Mouse (Mus musculus) limb, embryonic 13.5 days (tissue): Measurements from ENCODE around the gene Lrrn4. TPM values are rescaled to one million over a fixed set of nuclear protein-coding genes. Genes with fewer than 3 reads are reported as not detected.

Experiments used
- ATAC-seq: fragments of 200-750 bp; cut with Nextera tagmentation; 2 replicates; pipeline ENCODE4 v1.8.0; 2017; ENCODE audit warnings: low read depth, moderate number of reproducible peaks, moderate TSS enrichment; ENCODE audit not compliant: low FRiP score
- H3K27ac ChIP-seq: fragments of 300-500 bp; sonication (generic); 2 replicates; pipeline ENCODE4 v1.5.1; 2015; ENCODE audit warnings: inconsistent platforms, mild to moderate bottlenecking, moderate library complexity
- H3K27me3 ChIP-seq: fragments of 300-500 bp; sonication (generic); 2 replicates; pipeline ENCODE4 v1.6.1; 2015; ENCODE audit warnings: mild to moderate bottlenecking, inconsistent platforms
- H3K36me3 ChIP-seq: fragments of 300-500 bp; sonication (generic); 2 replicates; pipeline ENCODE4 v1.6.1; 2015; ENCODE audit warnings: inconsistent platforms, mild to moderate bottlenecking, moderate library complexity
- H3K4me1 ChIP-seq: fragments of 300-500 bp; sonication (generic); 2 replicates; pipeline ENCODE4 v1.6.1; 2015; ENCODE audit warnings: inconsistent platforms
- H3K4me2 ChIP-seq: fragments of 300-500 bp; sonication (generic); replicated peaks from 2 replicates; pipeline ENCODE4 v1.6.1; 2015; ENCODE audit warnings: inconsistent platforms, mild to moderate bottlenecking, moderate library complexity
- H3K4me3 ChIP-seq: fragments of 300-500 bp; sonication (generic); 2 replicates; pipeline ENCODE4 v1.5.1; 2015; ENCODE audit warnings: moderate library complexity, mild to moderate bottlenecking, inconsistent platforms
- H3K9ac ChIP-seq: fragments of 300-500 bp; sonication (generic); 2 replicates; pipeline ENCODE4 v1.6.1; 2015; ENCODE audit warnings: mild to moderate bottlenecking, inconsistent platforms
- H3K9me3 ChIP-seq: fragments of 300-500 bp; sonication (generic); 2 replicates; pipeline ENCODE4 v1.6.1; 2016; ENCODE audit warnings: inconsistent platforms
- WGBS: fragments of 180-500 bp; shearing (Covaris S2); methylation state at CpG from one replicate; pipeline ENCODE4 v1.1.7; 2015; 5-methylcytosine and 5-hydroxymethylcytosine counted together
- polyA plus RNA-seq: library from polyadenylated mRNA; unstranded; fragments of >200 nt; fragmentation: Nextera tagmentation; extraction: Ambion mirVana; gene quantifications from 2 replicates; pipeline ENCODE4 v1.2.1, GENCODE M21; 2015

Lrrn4 gene
- polyA plus RNA-seq, result 0.19 and 0.34 TPM in 2 replicates

DNA sequence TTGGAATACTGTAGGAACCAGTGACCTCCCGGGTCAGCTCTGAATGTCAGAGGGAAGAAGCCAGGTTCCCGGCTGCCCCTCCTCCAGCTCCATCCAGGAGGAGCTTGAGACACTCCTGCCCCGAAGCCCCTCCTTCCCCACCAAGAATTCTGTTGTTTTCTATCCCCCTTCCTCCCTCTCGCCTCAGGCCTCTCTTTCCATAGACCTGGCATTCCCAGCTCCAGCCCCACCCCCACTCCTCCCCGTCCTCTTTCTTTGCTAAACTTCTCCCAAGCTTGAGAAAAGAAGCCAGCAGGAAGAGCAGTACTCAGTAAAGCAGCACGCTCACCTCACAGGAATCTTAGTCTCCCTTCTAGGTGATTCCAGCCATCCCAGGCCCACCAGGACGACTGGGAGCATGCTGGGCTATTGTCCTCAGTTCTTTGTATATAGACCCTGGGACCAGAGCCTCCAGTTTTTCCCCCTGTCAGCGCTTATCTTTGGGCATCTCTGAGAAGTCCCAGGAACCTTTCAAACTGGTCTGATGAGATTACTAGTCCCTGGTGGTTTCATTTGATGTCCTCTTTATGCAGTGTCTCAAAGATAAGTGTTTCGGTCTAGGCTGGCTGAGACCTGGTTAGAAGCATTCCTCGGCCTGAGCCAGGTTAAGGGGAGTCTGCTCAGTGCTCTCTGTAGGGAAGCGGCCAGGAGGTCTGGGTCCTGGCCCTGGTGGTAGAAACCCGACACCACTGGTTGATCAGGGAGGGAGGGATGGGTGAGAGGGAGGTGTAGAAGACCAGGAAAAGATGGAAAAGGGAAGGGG, at the start of gene Lrrn4:
TSS of gene Lrrn4 (minus strand) at position 48 of the 802 bp plus-strand sequence.
- H3K4me2 ChIP-seq, result peak within 1 kb of the TSS; percentile 97
- ATAC-seq, result peak; percentile 18; the same call in 1 of the 2 replicates
- no peaks in the 10 kb centered on the region for H3K9me3 ChIP-seq
- peaks cover 25% of the 10 kb centered on the region for H3K4me1 ChIP-seq
- H3K4me3 ChIP-seq, result peak within 1 kb of the TSS; percentile 54
- H3K9ac ChIP-seq, result peak within 1 kb of the TSS; percentile 58; the same call in 1 of the 2 replicates
- H3K36me3 ChIP-seq, result no peaks in the 10 kb centered on the region
- H3K27me3 ChIP-seq, result peaks cover 53% of the 10 kb centered on the region
- 6% methylated on average over 12 of the region's 12 CpGs for WGBS
- H3K27ac ChIP-seq, result no peak within 1 kb of the TSS

DNA sequence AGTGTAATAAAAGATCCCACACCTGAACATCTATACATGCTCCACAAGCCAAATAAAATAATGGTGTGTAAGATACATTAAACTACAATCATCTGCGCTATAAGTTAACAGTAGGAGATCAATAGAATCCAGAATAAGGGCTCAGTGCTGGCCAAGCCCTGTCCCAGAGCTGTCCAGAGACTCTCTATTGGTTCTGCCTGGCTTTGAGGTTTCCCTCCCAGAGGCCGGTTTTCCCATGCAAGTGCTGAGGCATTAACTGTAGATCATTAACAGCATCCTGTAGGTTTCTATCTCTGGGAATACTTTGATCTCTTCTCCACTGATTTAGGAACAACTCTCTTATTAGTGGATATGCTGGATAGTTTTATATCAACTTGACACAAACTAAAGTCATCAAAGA, 48.3 kb upstream of the Lrrn4 start:
- ATAC-seq, result no peak
- Histone ChIP-seq H3K9me3 (no peaks in the 10 kb centered on the region), H3K36me3 (no peaks in the 10 kb centered on the region), H3K27ac (no peak overlapping the region), H3K9ac (no peak overlapping the region), H3K27me3 (no peaks in the 10 kb centered on the region), H3K4me2 (no peak overlapping the region), H3K4me3 (no peak overlapping the region), H3K4me1 (0 out of 2 replicates have a peak, but pooled peaks cover 5% of the 10 kb centered on the region)
- 72% methylated on average over 2 of the region's 2 CpGs for WGBS

DNA sequence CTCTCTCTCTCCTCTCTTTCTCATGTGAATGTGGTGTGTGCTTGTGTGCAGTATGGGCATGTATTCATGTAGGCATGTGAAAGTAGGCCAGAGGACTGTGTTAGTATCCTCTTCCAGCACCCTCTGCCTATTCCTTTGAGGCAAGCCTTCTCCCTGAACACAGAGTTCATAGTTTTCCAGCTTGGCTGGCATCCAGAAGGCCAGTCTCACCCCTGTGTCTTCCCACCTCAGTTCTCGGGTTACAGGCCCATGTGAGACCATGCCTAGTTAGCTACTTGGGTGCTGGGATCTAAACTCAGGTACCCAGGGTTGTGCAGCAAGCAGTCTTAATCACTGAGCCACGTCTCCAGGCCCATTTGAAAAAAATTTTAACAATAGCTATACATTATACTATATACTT, 47.2 kb upstream of the Lrrn4 start:
- Histone ChIP-seq H3K4me1 (0 out of 2 replicates have a peak, but pooled peaks cover 5% of the 10 kb centered on the region), H3K9ac (no peak overlapping the region), H3K27ac (no peak overlapping the region), H3K4me3 (no peak overlapping the region), H3K36me3 (no peaks in the 10 kb centered on the region), H3K4me2 (no peak overlapping the region), H3K9me3 (no peaks in the 10 kb centered on the region), H3K27me3 (no peaks in the 10 kb centered on the region)
- no peak for ATAC-seq
- WGBS, result 36% methylated on average over 2 of the region's 2 CpGs

DNA sequence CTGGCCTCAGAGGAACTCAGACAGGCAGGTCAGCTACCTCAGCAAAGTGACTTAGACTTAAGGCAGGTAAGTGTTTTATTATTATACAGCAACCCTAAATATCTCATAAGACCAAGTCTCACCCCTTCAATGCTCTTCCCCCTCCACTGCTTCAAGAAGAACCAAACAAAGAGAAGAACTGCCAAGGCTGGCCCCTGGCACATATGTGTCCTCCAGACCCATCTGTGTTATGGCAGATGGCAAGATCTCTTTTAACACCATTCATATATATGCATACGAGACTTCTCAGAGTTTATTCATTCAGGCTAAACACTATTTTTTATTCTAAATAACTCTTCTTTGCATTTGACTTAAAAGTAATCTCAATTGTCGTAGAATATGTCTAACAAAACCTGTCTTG, 46.6 kb upstream of the Lrrn4 start:
- WGBS, result 88% methylated on average over 2 of the region's 2 CpGs
- no peak overlapping the region for H3K4me3 ChIP-seq

DNA sequence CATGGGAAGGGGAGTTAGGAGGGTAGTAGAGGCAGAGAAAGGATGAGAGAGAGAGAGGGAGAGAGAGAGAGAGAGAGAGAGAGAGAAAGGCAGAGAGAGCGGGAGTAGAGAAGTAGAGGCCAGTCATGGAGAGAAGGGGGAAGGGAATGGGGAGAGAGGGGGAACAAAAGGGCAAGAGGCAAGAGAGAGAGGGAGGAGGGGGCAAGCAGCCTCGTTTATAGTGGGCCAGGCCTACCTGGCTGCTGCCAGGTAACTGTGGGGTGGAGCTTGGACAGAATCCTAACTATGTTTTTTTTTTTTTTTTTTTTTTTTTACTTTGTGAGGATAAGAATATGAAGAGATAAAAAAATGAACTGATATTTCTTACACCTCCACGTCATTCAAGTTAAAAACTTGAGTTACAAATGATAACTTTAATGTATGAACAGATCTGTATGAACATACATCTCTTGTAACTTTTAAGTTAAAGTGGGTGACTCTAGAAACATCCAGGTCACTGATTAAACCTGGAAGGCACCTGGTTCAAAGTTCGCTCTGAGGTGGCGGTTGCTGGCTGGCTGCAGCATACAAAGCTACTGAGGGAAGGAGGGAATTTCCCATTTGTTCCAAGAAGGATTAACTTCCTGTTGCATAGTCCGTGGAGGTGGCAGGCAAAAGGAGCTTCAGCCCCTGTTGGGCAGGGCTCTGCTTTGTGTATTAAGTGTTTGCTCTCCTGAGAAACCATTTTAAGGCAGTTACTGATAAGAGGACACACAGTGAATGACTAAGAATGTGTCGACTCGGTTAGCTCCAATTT, 42.8 kb upstream of the Lrrn4 start:
- Histone ChIP-seq H3K4me1 (0 out of 2 replicates have a peak, but pooled peaks cover 5% of the 10 kb centered on the region), H3K9ac (no peak overlapping the region), H3K36me3 (no peaks in the 10 kb centered on the region), H3K4me2 (no peak overlapping the region), H3K27ac (no peak overlapping the region), H3K9me3 (no peaks in the 10 kb centered on the region), H3K4me3 (no peak overlapping the region), H3K27me3 (no peaks in the 10 kb centered on the region)
- ATAC-seq, result no peak
- 61% methylated on average over 8 of the region's 8 CpGs for WGBS

More for the DNA sequence above, 46.6 kb upstream of the Lrrn4 start:
- ATAC-seq, result no peak
- H3K9ac ChIP-seq, result no peak overlapping the region
- H3K36me3 ChIP-seq, result no peaks in the 10 kb centered on the region
- H3K4me1 ChIP-seq, result 0 out of 2 replicates have a peak, but pooled peaks cover 5% of the 10 kb centered on the region
- no peaks in the 10 kb centered on the region for H3K9me3 ChIP-seq
- no peak overlapping the region for H3K4me2 ChIP-seq
- no peaks in the 10 kb centered on the region for H3K27me3 ChIP-seq
- H3K27ac ChIP-seq, result no peak overlapping the region

DNA sequence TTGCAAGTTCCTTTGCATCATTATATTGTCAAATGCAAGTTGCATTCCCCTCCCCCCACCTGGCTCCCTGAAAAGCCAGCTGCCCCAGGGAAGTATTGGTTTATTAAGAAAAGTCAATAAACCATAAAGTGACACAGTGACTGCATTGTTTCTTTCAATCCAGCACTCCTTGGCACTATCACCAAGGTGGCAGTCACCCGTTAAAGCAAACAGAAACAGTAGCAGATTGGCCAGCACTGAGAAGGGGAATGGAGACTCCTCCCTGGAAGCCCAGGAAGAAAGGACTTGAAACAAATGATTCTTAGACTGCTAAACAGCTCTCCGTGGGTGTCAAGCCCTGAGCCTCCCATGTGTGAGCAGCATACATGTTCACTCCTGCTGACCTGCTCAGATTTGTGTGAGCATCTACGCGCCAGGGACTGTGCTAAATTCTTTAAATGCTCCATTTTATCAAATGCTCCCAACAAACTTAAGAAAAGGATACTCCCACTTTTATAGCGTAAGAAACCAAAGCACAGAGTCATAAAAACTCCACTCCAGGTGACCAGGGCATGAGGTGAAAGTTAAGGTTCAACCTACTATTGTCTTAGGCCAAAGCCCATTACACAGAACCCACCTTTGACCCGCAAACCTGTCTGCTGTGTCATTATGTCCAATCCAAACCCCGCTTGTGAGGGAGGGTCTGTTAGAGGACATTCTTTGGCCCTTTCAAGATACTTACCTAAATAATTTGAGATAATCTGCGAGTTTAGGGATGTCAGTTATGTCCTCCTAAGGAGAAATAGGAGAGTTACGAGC, 41.6 kb upstream of the Lrrn4 start:
- Histone ChIP-seq H3K9me3 (no peaks in the 10 kb centered on the region), H3K27me3 (no peaks in the 10 kb centered on the region), H3K4me3 (no peak overlapping the region), H3K27ac (no peak overlapping the region), H3K36me3 (no peaks in the 10 kb centered on the region), H3K4me2 (no peak overlapping the region), H3K9ac (no peak overlapping the region), H3K4me1 (0 out of 2 replicates have a peak, but pooled peaks cover 3% of the 10 kb centered on the region)
- 71% methylated on average over 9 of the region's 9 CpGs for WGBS
- no peak for ATAC-seq

DNA sequence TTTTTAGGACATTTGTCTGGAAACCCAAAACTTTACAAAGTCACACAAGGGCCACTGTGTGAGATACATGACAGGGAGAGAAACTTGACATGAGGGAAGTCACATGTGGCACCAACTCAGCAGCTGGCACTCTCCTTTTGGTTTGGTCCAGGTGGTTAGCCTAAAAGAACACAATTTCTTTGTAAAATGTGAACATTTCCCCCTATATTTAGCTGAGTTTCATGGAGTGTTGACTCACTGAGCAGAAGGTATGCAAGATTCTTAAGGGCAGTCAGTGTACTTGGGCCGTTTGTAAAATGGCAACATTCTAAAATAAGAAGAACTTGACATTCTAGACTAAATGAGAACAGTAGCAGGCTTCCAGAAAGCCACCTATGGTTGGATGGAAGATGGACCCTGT, 34.1 kb upstream of the Lrrn4 start:
- no peaks in the 10 kb centered on the region for H3K9me3 ChIP-seq
- no peaks in the 10 kb centered on the region for H3K36me3 ChIP-seq
- no peak for ATAC-seq
- no peak overlapping the region for H3K9ac ChIP-seq
- no peaks in the 10 kb centered on the region for H3K4me1 ChIP-seq
- no peak overlapping the region for H3K4me2 ChIP-seq
- no peak overlapping the region for H3K27ac ChIP-seq
- 65% methylated on average over 1 of the region's 1 CpGs for WGBS
- H3K4me3 ChIP-seq, result no peak overlapping the region
- H3K27me3 ChIP-seq, result no peaks in the 10 kb centered on the region

DNA sequence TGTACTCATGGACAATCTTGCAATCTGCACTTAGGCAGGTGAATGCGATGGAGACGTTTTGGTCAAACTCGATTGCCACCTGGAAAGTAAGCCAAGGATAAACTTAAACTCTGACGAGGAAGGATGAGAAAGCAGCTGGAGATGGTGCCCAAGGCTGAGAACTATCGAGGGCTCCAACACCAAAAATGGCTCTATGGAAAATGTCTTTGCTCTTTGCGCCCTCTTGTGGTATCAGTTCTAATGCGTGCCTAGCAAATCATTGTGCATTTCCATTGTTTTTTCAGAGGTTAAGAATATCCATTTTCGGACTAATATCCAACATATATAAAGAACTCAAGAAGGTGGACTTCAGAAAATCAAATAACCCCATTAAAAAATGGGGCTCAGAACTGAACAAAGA, 26.1 kb upstream of the Lrrn4 start:
- Histone ChIP-seq H3K9ac (no peak overlapping the region), H3K4me3 (no peak overlapping the region), H3K9me3 (no peaks in the 10 kb centered on the region), H3K27me3 (0 out of 2 replicates have a peak, but pooled peaks cover 2% of the 10 kb centered on the region), H3K4me2 (no peak overlapping the region), H3K27ac (no peak overlapping the region), H3K36me3 (no peaks in the 10 kb centered on the region), H3K4me1 (no peaks in the 10 kb centered on the region)
- no peak for ATAC-seq
- WGBS, result 31% methylated on average over 8 of the region's 8 CpGs

DNA sequence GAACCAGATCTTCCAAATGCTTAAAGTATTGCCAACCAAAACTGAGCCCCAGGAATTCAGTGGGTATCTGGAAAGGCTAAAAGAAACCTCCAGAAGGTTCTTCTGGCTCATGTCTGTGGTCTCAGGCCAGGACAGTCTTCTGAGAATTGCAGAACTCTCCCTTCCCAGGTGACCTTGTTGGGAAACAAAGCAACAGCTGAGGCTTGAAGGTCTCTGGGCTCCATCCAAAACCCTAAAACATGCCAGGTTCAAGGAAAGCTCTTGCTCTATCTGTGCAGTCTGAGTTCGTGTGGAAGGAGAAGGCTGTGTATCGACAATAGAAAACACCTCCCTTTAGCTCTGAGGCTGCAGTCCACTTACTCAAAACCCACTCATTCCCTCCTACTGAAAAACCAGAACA, 24.3 kb upstream of the Lrrn4 start:
- H3K4me1 ChIP-seq, result no peaks in the 10 kb centered on the region
- no peak overlapping the region for H3K4me3 ChIP-seq
- WGBS, result 55% methylated on average over 2 of the region's 2 CpGs
- H3K9ac ChIP-seq, result no peak overlapping the region
- 0 out of 2 replicates have a peak, but pooled peaks cover 2% of the 10 kb centered on the region for H3K27me3 ChIP-seq
- no peaks in the 10 kb centered on the region for H3K36me3 ChIP-seq
- H3K27ac ChIP-seq, result no peak overlapping the region
- no peaks in the 10 kb centered on the region for H3K9me3 ChIP-seq
- no peak overlapping the region for H3K4me2 ChIP-seq
- no peak for ATAC-seq

DNA sequence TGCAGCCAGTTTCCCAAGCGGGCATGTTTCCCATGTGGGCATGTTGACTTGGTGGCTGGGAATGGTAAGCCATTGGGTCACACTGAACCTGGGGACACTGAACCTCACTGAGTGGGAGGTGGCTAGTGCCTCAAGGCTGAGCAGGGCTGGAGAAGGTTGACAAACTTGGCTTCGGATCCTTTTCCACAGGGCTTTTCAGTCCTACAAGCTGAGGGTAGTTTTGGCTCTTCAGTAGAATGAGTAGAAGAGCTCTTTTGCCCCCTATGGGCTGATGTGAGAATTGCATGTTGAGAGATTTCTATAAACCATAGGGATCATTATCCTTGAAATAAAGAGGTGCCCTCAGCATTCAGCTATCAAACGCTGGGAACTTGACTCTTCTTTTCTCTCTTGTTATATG, 22.8 kb upstream of the Lrrn4 start:
- 0 out of 2 replicates have a peak, but pooled peaks cover 2% of the 10 kb centered on the region for H3K27me3 ChIP-seq
- peak; percentile 57; the same call in 1 of the 2 replicates for ATAC-seq
- no peak overlapping the region for H3K4me2 ChIP-seq
- no peak overlapping the region for H3K27ac ChIP-seq
- no peak overlapping the region for H3K4me3 ChIP-seq
- no peaks in the 10 kb centered on the region for H3K36me3 ChIP-seq
- no peak overlapping the region for H3K9ac ChIP-seq
- H3K9me3 ChIP-seq, result no peaks in the 10 kb centered on the region
- 39% methylated on average over 3 of the region's 3 CpGs for WGBS
- H3K4me1 ChIP-seq, result no peaks in the 10 kb centered on the region

DNA sequence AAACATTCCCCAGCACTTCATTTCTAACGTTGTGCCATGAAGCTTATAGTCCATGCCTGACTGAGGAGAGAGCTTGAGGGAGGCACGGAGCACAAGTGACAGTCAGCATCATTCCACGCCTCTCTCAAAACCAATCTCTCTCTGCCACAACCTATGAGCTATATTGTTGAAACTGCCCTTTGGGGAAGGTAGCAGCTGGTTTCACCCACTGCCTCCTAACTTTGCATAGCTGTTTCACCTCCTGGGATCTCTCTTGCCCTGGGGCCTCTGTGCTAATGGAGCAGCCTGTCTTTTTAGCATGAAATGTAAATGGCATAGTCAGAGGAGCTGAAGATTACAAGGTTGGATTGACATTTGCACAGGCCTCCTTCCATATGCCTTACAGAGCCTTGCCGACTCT, 21.4 kb upstream of the Lrrn4 start:
- Histone ChIP-seq H3K27ac (no peak overlapping the region), H3K36me3 (no peaks in the 10 kb centered on the region), H3K9me3 (no peaks in the 10 kb centered on the region), H3K4me1 (no peaks in the 10 kb centered on the region), H3K4me3 (no peak overlapping the region), H3K4me2 (no peak overlapping the region), H3K27me3 (no peaks in the 10 kb centered on the region), H3K9ac (no peak overlapping the region)
- no peak for ATAC-seq
- WGBS, result 62% methylated on average over 4 of the region's 4 CpGs
